Mouse (Mus musculus) intestine, postnatal 0 days (tissue): ENCODE results near the gene Itm2b. TPM values are rescaled to one million over a fixed set of nuclear protein-coding genes. Genes with fewer than 3 reads are reported as not detected.
A peak's percentile ranks its signal among the peaks of the same experiment; 100 is the strongest.

Experiments used
- ATAC-seq: fragments of 200-750 bp; cut with Nextera tagmentation; 2 replicates; pipeline ENCODE4 v1.8.0; 2017; ENCODE audit warnings: mild to moderate bottlenecking, moderate TSS enrichment, moderate library complexity
- H3K27ac ChIP-seq: fragments of 300-500 bp; sonication (generic); 2 replicates; pipeline ENCODE4 v1.5.1; 2014; ENCODE audit warnings: mild to moderate bottlenecking, low read depth, low read length, moderate library complexity
- H3K27me3 ChIP-seq: fragments of 300-500 bp; sonication (generic); replicated peaks from 2 replicates; pipeline ENCODE4 v1.6.1; 2014; ENCODE audit warnings: low read length, mixed read lengths; ENCODE audit not compliant: control insufficient read depth, insufficient read depth
- H3K36me3 ChIP-seq: fragments of 300-500 bp; sonication (generic); 2 replicates; pipeline ENCODE4 v1.6.1; 2014; ENCODE audit warnings: mild to moderate bottlenecking, moderate library complexity; ENCODE audit not compliant: control insufficient read depth, insufficient read depth
- H3K4me1 ChIP-seq: fragments of 300-500 bp; sonication (generic); replicated peaks from 2 replicates; pipeline ENCODE4 v1.6.1; 2014; ENCODE audit warnings: antibody characterized with exemption, low read length, mixed read lengths; ENCODE audit not compliant: control insufficient read depth, insufficient read depth
- H3K4me2 ChIP-seq: fragments of 300-500 bp; sonication (generic); replicated peaks from 2 replicates; pipeline ENCODE4 v1.6.1; 2014; ENCODE audit warnings: low read depth, mild to moderate bottlenecking, moderate library complexity
- H3K4me3 ChIP-seq: fragments of 300-500 bp; sonication (generic); 2 replicates; pipeline ENCODE4 v1.5.1; 2014; ENCODE audit warnings: low read depth, low read length
- H3K9ac ChIP-seq: fragments of 300-500 bp; sonication (generic); 2 replicates; pipeline ENCODE4 v1.6.1; 2014; ENCODE audit warnings: mild to moderate bottlenecking, low read depth, low read length
- H3K9me3 ChIP-seq: fragments of 300-500 bp; sonication (generic); 2 replicates; pipeline ENCODE4 v1.6.1; 2016; ENCODE audit warnings: mixed run types; ENCODE audit not compliant: control insufficient read depth
- CTCF ChIP-seq: sonication (generic); IDR thresholded peaks from 2 replicates; pipeline ENCODE4 v1.5.1; 2016; ENCODE audit warnings: low read depth, mild to moderate bottlenecking, control low read depth, antibody characterized with exemption, moderate library complexity
- WGBS: fragments of 180-500 bp; shearing (Covaris S2); extraction: QIAGEN DNeasy Blood & Tissue Kit; methylation state at CpG from one replicate; pipeline ENCODE4 v1.1.7; 2014; 5-methylcytosine and 5-hydroxymethylcytosine counted together
- polyA plus RNA-seq: library from polyadenylated mRNA; unstranded; fragments of >200 nt; fragmentation: Nextera tagmentation; extraction: Ambion mirVana; gene quantifications from 2 replicates; pipeline ENCODE4 v1.2.1, GENCODE M21; 2015

The Itm2b gene
- polyA plus RNA-seq, 1 experiment from 2014 or later = 1,587 TPM

- H3K4me2 ChIP-seq = no peak overlapping the region
- no peaks in the 10 kb centered on the region for H3K27me3 ChIP-seq
- no peaks in the 10 kb centered on the region for H3K9me3 ChIP-seq
- H3K27ac ChIP-seq = peak overlapping the region; percentile 85
- no peak overlapping the region for H3K9ac ChIP-seq
- H3K4me3 ChIP-seq = no peak overlapping the region
- H3K4me1 ChIP-seq = 0 out of 2 replicates have a peak, but pooled peaks cover 4% of the 10 kb centered on the region
- 66% methylated on average over 4 of the region's 4 CpGs for WGBS
- no peak for TF ChIP-seq CTCF
- no peak for ATAC-seq
- H3K36me3 ChIP-seq = peaks cover 38% of the 10 kb centered on the region
Measured at GRCm38 (mm10) chr14:73369634-73370033, 15.5 kb downstream of the Itm2b start.

GRCm38 (mm10) chr14:73368966-73369365, 16.1 kb downstream of the Itm2b start:
- no peak for TF ChIP-seq CTCF
- H3K9me3 ChIP-seq = no peaks in the 10 kb centered on the region
- H3K9ac ChIP-seq = no peak overlapping the region
- peaks cover 44% of the 10 kb centered on the region for H3K36me3 ChIP-seq
- 0 out of 2 replicates have a peak, but pooled peaks cover 4% of the 10 kb centered on the region for H3K4me1 ChIP-seq
- H3K4me3 ChIP-seq = no peak overlapping the region
- 70% methylated on average over 13 of the region's 13 CpGs for WGBS
- no peaks in the 10 kb centered on the region for H3K27me3 ChIP-seq
- ATAC-seq = peak; percentile 52
- H3K27ac ChIP-seq = peak overlapping the region; percentile 85
- H3K4me2 ChIP-seq = no peak overlapping the region

- Histone ChIP-seq H3K4me3 (no peak overlapping the region), H3K36me3 (peaks cover 52% of the 10 kb centered on the region), H3K4me2 (no peak overlapping the region), H3K27ac (0 out of 2 replicates have a peak overlapping the region, but pooled peaks have one; percentile 16), H3K9ac (no peak overlapping the region), H3K27me3 (no peaks in the 10 kb centered on the region), H3K9me3 (no peaks in the 10 kb centered on the region), H3K4me1 (0 out of 2 replicates have a peak, but pooled peaks cover 4% of the 10 kb centered on the region)
- 86% methylated on average over 13 of the region's 13 CpGs for WGBS
- ATAC-seq = no peak
- no peak for TF ChIP-seq CTCF
Measured at GRCm38 (mm10) chr14:73368221-73368620, 16.9 kb downstream of the Itm2b start.

GRCm38 (mm10) chr14:73366278-73366677, 18.8 kb downstream of the Itm2b start:
- no peak for ATAC-seq
- WGBS = 84% methylated on average over 11 of the region's 11 CpGs

GRCm38 (mm10) chr14:73363782-73364181, 21.3 kb downstream of the Itm2b start:
- H3K27ac ChIP-seq = no peak overlapping the region
- WGBS = 95% methylated on average over 11 of the region's 11 CpGs
- no peaks in the 10 kb centered on the region for H3K4me1 ChIP-seq
- no peak overlapping the region for H3K4me3 ChIP-seq
- ATAC-seq = no peak
- H3K4me2 ChIP-seq = no peak overlapping the region
- H3K27me3 ChIP-seq = no peaks in the 10 kb centered on the region
- H3K9ac ChIP-seq = no peak overlapping the region
- peaks cover 94% of the 10 kb centered on the region for H3K36me3 ChIP-seq
- TF ChIP-seq CTCF = no peak
- no peaks in the 10 kb centered on the region for H3K9me3 ChIP-seq

More at GRCm38 (mm10) chr14:73366278-73366677, 18.8 kb downstream of the Itm2b start:
- Histone ChIP-seq H3K4me2 (no peak overlapping the region), H3K4me1 (no peaks in the 10 kb centered on the region), H3K4me3 (no peak overlapping the region), H3K27ac (no peak overlapping the region), H3K9me3 (no peaks in the 10 kb centered on the region), H3K36me3 (peaks cover 70% of the 10 kb centered on the region), H3K27me3 (no peaks in the 10 kb centered on the region), H3K9ac (no peak overlapping the region)
- no peak for TF ChIP-seq CTCF

- Histone ChIP-seq H3K27ac (no peak overlapping the region), H3K4me1 (no peaks in the 10 kb centered on the region), H3K36me3 (peaks cover 32% of the 10 kb centered on the region), H3K4me3 (no peak overlapping the region), H3K9me3 (no peaks in the 10 kb centered on the region), H3K9ac (no peak overlapping the region), H3K27me3 (no peaks in the 10 kb centered on the region), H3K4me2 (no peak overlapping the region)
- WGBS = 94% methylated on average over 8 of the region's 8 CpGs
- no peak for TF ChIP-seq CTCF
- no peak for ATAC-seq
Measured at GRCm38 (mm10) chr14:73354700-73355099, 30.4 kb downstream of the Itm2b start.

- no peak for ATAC-seq
- H3K4me3 ChIP-seq = no peak overlapping the region
- H3K36me3 ChIP-seq = 0 out of 2 replicates have a peak, but pooled peaks cover 14% of the 10 kb centered on the region
- H3K27me3 ChIP-seq = no peaks in the 10 kb centered on the region
- no peaks in the 10 kb centered on the region for H3K4me1 ChIP-seq
- no peak overlapping the region for H3K9ac ChIP-seq
- WGBS = 93% methylated on average over 5 of the region's 5 CpGs
- H3K4me2 ChIP-seq = no peak overlapping the region
- no peaks in the 10 kb centered on the region for H3K9me3 ChIP-seq
- TF ChIP-seq CTCF = no peak
- H3K27ac ChIP-seq = no peak overlapping the region
Measured at GRCm38 (mm10) chr14:73351118-73351517, 34.0 kb downstream of the Itm2b start.
